Mouse (Mus musculus) testis, adult 2 months (tissue): ENCODE measurements at regions not wholly inside any gene's neighbourhood (a gene's known extent, or its start where the extent isn't known, plus 50 kb on each side); places are given as distances from the start of the nearest gene placed in this dataset.

Experiments
- CTCF ChIP-seq: fragments of 200-500 bp; IDR thresholded peaks from 2 replicates; pipeline ENCODE4 v1.5.1; 2012; ENCODE audit warnings: low read depth, mild to moderate bottlenecking, inconsistent platforms, low read length, moderate library complexity; ENCODE audit not compliant: control insufficient read depth, insufficient read depth, insufficient replicate concordance
- POLR2A ChIP-seq: fragments of 200-500 bp; IDR thresholded peaks from 2 replicates; pipeline ENCODE4 v1.6.1; 2012; ENCODE audit warnings: low read depth, mild to moderate bottlenecking, inconsistent platforms, low read length, moderate library complexity; ENCODE audit not compliant: control insufficient read depth

- TF ChIP-seq POLR2A = no peak
- no peak for TF ChIP-seq CTCF
These were observed 261.9 kb downstream of the Hhipl2 start for GRCm38 (mm10) chr1:183679949-183680348.
